Mouse (Mus musculus) T-helper 1 cell (primary cell): Measurements from ENCODE around the gene Capsl.

Experiments used
- in situ Hi-C: fragments of 300-600 bp; cut with MboI, MseI; formaldehyde crosslinking; loops from one replicate; pipeline ENCODE4 v1.15.1; 2025; ENCODE audit warnings: high pct_unique_total_duplicates

Capsl gene

DNA sequence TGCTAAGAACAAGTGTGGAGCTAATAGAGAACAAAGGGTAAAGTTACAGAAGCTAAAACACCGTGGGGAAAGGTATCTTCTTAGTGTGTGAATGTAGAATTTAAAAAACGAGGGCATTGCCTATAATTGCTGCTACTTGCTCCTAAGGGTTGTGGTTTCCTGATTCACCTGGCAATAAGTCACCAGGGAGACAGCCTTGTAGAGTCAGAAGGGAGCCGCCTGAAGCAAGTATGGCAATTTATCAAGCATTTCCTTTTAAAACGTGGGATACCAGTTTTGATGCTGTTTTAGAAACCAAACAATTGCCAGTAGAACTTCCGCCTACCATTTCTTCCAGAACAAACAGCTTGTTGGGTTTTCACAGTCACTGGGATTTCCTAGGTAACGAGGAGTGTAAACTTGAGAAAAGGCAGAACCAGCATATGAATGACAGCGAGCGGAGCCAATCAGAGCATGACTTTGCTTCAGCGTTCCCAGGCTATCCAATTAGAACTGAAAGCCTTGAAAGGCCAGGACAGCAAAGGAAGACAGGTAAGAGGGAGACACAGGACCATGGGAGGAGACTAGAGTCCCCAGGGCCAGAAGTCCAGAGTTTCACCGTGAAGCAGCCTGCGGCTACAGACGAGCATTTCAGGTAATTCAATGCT lies at the start of gene Capsl:
Capsl (plus strand) TSS at position 495 of the 647 bp plus-strand sequence.
- in situ Hi-C loops, result no loop called here

DNA sequence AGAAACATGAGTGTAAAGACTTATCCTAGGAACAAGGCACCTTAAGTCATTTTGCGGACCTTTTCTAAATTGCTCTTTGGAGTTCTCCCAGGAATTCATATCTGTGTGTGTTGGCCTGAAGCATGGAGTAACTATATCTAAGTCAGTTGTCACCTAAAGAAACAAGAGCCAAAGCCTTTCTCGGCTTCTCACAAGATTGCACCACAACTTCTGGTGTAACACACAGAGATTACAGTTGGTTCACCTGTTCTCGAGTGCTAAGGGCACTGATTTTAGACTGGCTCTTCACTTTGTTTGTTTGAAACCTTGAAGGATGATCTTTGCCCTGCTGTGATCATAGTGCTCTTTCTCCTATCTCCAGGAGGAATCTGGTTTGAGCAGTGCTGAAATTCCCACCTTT lies 26.4 kb upstream of the Capsl start:
- in situ Hi-C loops, result no loop called here

DNA sequence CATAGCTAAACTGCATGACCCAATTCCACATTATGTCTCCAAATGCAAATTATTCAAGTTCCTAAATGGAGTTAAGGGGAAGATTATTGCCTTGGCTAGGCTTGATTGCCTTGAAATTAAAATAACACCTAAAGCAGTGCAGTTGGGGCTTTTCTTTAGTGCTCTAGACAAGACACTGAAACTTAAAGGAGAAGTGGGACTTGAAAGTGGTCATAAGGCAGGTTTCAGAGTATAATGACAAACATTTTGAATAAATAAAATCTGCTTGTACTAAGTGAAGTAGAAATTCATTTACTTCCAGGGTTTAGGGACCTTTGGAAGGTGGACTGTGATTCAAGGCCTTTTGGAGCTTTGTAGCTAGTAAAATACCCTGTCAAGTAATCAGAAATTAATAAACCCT lies 14.7 kb upstream of the Capsl start:
- in situ Hi-C loops, result no loop called here

GRCm38 (mm10) chr15:9427849-9428248 lies 8.0 kb upstream of the Capsl start:
- in situ Hi-C loops, result no loop called here

- in situ Hi-C loops, result no loop called here
Observed at GRCm38 (mm10) chr15:9429843-9430242, 6.0 kb upstream of the Capsl start.

DNA sequence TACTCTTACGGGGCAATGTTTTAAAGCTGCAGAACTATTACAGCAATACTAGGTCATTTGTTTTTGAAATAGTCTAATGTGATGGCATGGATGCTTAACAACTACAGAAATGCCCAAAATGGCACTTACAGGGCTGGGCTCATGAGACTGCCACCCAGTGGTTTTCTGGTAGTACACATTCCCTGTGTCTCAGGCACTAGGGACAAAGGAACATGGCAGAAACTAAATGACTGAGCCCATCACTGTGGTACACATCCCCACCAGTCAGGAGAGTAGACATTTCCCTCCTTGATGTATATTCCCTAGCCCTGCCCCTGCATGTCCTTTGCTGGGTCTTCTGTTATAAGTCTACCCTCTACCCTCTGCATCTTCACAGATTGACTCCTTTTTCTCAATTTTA lies 16.2 kb downstream of the Capsl start:
- in situ Hi-C loops, result loop anchor here (10.0 kb wide), 1 partner anchor 863 kb away; no protein-coding TSS in a partner anchor

DNA sequence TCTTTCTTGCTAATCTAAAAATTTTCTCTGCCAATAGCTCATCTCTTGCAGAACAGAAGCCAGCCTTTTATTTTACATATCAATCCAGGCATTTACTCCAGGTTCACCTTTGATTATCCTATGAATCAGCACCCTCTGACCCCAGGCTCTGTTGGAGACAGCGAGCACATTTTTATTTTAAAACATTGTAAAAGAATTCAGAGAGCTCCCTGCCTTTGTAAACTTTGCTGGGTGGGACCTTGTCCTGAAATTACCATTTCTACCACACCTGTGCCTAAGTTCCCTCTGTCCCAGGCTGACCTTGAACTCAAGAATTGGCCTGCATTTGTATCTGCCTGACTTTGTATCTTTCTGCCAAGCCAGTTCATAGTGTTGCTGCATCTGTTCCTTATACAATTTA lies 17.0 kb downstream of the Capsl start:
- in situ Hi-C loops, result loop anchor here (10.0 kb wide), 1 partner anchor 862 kb away; no protein-coding TSS in a partner anchor

- in situ Hi-C loops, result loop anchor here (10.0 kb wide), 1 partner anchor 861 kb away; no protein-coding TSS in a partner anchor
Observed at GRCm38 (mm10) chr15:9454198-9454597, 18.4 kb downstream of the Capsl start.

DNA sequence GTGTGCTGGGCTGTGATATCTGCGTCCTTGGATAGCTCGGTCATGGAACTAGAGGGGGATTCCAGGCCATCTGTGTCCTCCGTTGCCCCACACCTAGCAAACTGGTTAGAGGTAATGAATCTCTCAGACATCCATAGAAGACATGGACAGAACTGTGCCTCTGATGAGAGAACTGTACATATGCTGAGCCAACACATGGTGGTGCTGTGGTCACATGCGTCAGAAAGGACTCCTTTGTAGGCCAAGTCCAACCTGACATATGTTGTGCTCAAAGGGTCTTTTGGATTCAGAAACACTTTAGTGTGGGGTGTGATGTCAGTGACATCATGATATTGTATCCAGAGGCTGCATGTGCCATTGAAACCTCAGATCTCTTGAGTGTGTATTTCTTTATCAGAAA lies 19.4 kb downstream of the Capsl start:
- in situ Hi-C loops, result loop anchor here (5.0 to 10.0 kb wide), 2 partner anchors 292 to 860 kb away; partner anchors contain the start of gene Spef2

GRCm38 (mm10) chr15:9463521-9464027 lies 27.7 kb downstream of the Capsl start:
- in situ Hi-C loops, result loop anchor here (5.0 kb wide), 2 partner anchors 59 to 114 kb away; no protein-coding TSS in a partner anchor

DNA sequence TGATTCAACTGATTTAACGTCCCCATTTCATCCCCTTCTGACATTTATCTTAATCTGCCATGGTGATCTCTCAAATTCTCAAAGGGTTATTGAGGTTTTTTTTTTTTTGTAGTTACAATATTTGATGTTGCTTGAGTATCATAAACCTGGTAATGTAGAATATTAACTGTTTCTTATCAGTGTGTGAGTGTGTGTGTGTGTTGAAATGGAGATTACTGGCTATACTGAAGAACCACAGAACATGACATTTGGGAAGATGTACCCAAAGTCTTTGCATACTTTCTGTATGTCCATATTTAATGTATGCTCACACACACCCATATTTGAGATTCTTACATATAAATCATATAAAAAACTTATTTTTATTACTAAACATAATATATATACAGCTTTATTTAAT lies 28.2 kb downstream of the Capsl start:
- in situ Hi-C loops, result loop anchor here (5.0 kb wide), 2 partner anchors 58 to 113 kb away; no protein-coding TSS in a partner anchor

GRCm38 (mm10) chr15:9471053-9471685 lies 35.3 kb downstream of the Capsl start:
- in situ Hi-C loops, result no loop called here

DNA sequence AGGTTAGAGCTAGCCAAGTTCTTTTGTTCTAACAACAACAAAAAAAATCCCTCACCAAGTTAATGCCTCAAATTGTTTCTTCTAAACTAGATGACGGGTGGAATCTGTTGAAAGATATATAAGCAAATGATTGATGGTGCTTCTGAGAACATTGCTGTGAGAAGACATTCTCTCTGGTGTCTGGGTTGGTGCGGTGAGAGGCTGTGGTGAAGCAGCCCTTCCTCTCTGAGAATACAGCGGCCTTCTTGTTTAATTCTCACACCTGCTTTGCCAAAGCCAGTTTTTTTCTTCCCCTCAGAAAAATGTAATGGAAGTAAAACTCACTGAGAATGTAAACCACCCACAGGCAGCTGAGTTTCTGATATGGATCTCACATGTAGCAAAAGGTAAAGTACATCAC lies 36.3 kb downstream of the Capsl start:
- in situ Hi-C loops, result no loop called here

GRCm38 (mm10) chr15:9472618-9473017 lies 36.8 kb downstream of the Capsl start:
- in situ Hi-C loops, result no loop called here

GRCm38 (mm10) chr15:9473188-9473587 lies 37.4 kb downstream of the Capsl start:
- in situ Hi-C loops, result no loop called here

- in situ Hi-C loops, result no loop called here
Observed at GRCm38 (mm10) chr15:9489417-9490118, 53.7 kb downstream of the Capsl start.

DNA sequence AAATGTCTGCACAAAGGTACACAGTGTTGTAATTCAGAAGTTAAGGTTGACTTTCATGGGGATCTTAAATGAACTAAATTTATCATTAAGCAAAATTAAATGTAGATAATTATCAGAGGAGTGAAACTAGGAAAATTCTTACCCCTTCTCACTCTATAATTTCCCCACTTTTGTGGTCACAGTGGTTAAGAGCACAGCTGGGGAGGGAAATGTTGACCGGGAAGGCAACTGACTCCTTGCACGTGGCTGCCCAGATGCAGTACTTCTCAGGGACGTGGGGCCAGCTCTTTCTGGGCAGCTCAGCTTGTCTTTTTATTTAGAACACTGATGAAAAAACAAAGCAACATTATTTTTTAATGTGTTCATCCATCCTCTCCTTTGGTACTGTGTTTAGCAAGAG lies 56.2 kb downstream of the Capsl start:
- in situ Hi-C loops, result no loop called here
